Mouse (Mus musculus): ENCODE data around the gene Ccn5. TPM values are rescaled to one million over a fixed set of nuclear protein-coding genes. Genes with fewer than 3 reads are reported as not detected.

The Ccn5 gene
- polyA plus RNA-seq, 1 experiment from 2014 or later: 1.3 TPM

DNA sequence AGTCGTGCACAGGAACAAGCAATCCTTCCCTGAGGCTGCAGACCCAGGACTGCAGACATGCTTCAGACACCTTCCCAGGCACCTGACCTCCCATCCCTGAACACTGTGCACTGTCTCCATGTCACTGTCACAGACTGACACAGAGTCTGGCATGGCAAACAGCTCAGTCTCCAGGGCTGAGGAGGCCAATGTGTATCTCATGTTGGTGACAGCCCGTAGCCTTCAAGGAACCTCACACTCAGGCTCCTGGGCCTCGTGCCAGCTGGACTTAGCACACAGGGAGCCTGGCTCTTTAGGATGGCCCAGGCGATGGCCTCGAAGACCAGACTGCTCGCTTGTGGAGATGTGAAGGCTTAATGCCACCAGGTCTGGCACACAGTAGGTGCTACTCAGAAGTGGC, 60.2 kb downstream of the Ccn5 start:
- no peak overlapping the region for H3K9ac ChIP-seq (ENCODE audit: low read length)
- H3K4me3 ChIP-seq (ENCODE audit: low read length): no peak overlapping the region
- H3K36me3 ChIP-seq (ENCODE audit: control insufficient read depth, insufficient read depth): no peaks in the 10 kb centered on the region
- H3K4me1 ChIP-seq (ENCODE audit: control insufficient read depth, insufficient read depth, low read length): no peaks in the 10 kb centered on the region
- H3K4me2 ChIP-seq (ENCODE audit: low read depth, low read length): no peak overlapping the region
- peak; percentile 53; the same call in 1 of the 2 replicates for ATAC-seq (replicated peaks; ENCODE audit: extremely low read depth, insufficient read depth, low FRiP score)
- WGBS: 50% methylated on average over 6 of the region's 6 CpGs
- H3K9me3 ChIP-seq (replicated peaks; ENCODE audit: control insufficient read depth, low read length): no peaks in the 10 kb centered on the region
- H3K27ac ChIP-seq (ENCODE audit: low read length): no peak overlapping the region
- H3K27me3 ChIP-seq (ENCODE audit: control insufficient read depth, insufficient read depth, low read length): 0 out of 2 replicates have a peak, but pooled peaks cover 4% of the 10 kb centered on the region

Other genes starting within 250 kb of the Ccn5 start
- gene Ttpal, start 218.5 kb upstream of the Ccn5 start, polyA plus RNA-seq (2015; fragmentation: Nextera tagmentation; extraction: Ambion mirVana): 18.6 and 19.0 TPM in 2 replicates
- 56.1 and 71.3 TPM in 2 replicates for gene Serinc3, start 175.7 kb upstream of the Ccn5 start, polyA plus RNA-seq (2015; fragmentation: Nextera tagmentation; extraction: Ambion mirVana)
- gene Pkig, start 162.5 kb upstream of the Ccn5 start, polyA plus RNA-seq (2015; fragmentation: Nextera tagmentation; extraction: Ambion mirVana): 374 and 420 TPM in 2 replicates
- gene Ada, start 70.6 kb upstream of the Ccn5 start, polyA plus RNA-seq (2015; fragmentation: Nextera tagmentation; extraction: Ambion mirVana): 5.9 and 10.9 TPM in 2 replicates
- gene Kcnk15, start 32.8 kb downstream of the Ccn5 start, polyA plus RNA-seq (2015; fragmentation: Nextera tagmentation; extraction: Ambion mirVana): not detected in 2 replicates
- gene Rims4, start 97.8 kb downstream of the Ccn5 start, polyA plus RNA-seq (2015; fragmentation: Nextera tagmentation; extraction: Ambion mirVana): 0.12 and 0.31 TPM in 2 replicates
- 198 TPM in 2 replicates for gene Ywhab, start 174.1 kb downstream of the Ccn5 start, polyA plus RNA-seq (2015; fragmentation: Nextera tagmentation; extraction: Ambion mirVana)
- gene Pabpc1l, start 204.6 kb downstream of the Ccn5 start, polyA plus RNA-seq (2015; fragmentation: Nextera tagmentation; extraction: Ambion mirVana): 0.57 and 0.80 TPM in 2 replicates
- 15.2 and 17.8 TPM in 2 replicates for gene Stk4, start 249.5 kb downstream of the Ccn5 start, polyA plus RNA-seq (2015; fragmentation: Nextera tagmentation; extraction: Ambion mirVana)